Mouse (Mus musculus): ENCODE data around the gene H2-D1. TPM values are rescaled to one million over a fixed set of nuclear protein-coding genes. Genes with fewer than 3 reads are reported as not detected.

Gene H2-D1
- polyA plus RNA-seq, 1 experiment from 2014 or later, result 579 TPM

GRCm38 (mm10) chr17:35242015-35242941 is 20.3 kb upstream of the H2-D1 start:
- under 1% methylated on average over 49 of the region's 55 CpGs for WGBS
- Histone ChIP-seq H3K9ac (replicated peaks; ENCODE audit: low read depth) (peak overlapping the region; percentile 99), H3K27ac (ENCODE audit: low read length) (peak overlapping the region; percentile 100), H3K27me3 (replicated peaks; ENCODE audit: insufficient read depth, low read length) (no peaks in the 10 kb centered on the region), H3K4me3 (ENCODE audit: low read depth, low read length) (peak overlapping the region; percentile 91), H3K4me2 (replicated peaks; ENCODE audit: low read depth, low read length) (peak overlapping the region; percentile 81), H3K9me3 (ENCODE audit: low read length) (no peaks in the 10 kb centered on the region), H3K4me1 (ENCODE audit: insufficient read depth, low read depth, low read length) (peaks cover 21% of the 10 kb centered on the region), H3K36me3 (ENCODE audit: insufficient read depth, low read length) (peaks cover 28% of the 10 kb centered on the region; the same call in 1 of the 2 replicates)
- ATAC-seq, result peak; percentile 43
- DNase-seq (ENCODE audit: low spot score), result peak; percentile 84
- TF ChIP-seq CTCF (IDR thresholded peaks at IDR 0.05) (peak; percentile 45), EP300 (IDR thresholded peaks at IDR 0.05) (no peak)

DNA sequence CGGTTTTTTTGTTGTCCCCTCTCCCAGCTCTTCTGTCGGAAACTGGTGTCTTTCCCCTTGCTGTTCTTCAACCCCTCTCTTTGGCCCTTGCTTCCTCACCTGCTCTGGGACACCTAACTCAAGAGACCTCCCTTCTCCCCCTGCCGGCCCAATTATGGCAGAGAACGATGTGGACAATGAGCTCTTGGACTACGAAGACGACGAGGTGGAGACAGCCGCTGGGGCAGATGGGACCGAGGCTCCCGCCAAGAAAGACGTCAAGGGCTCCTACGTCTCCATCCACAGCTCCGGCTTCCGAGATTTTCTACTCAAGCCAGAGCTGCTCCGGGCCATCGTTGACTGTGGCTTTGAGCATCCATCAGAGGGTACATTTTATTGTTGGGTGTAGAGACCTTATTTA is 19.4 kb upstream of the H2-D1 start:
- Histone ChIP-seq H3K27ac (ENCODE audit: low read length) (peak overlapping the region; percentile 100), H3K4me2 (replicated peaks; ENCODE audit: low read depth, low read length) (peak overlapping the region; percentile 81), H3K27me3 (replicated peaks; ENCODE audit: insufficient read depth, low read length) (no peaks in the 10 kb centered on the region), H3K36me3 (ENCODE audit: insufficient read depth, low read length) (peaks cover 29% of the 10 kb centered on the region; the same call in 1 of the 2 replicates), H3K9me3 (ENCODE audit: low read length) (no peaks in the 10 kb centered on the region), H3K4me3 (ENCODE audit: low read depth, low read length) (peak overlapping the region; percentile 91), H3K4me1 (ENCODE audit: insufficient read depth, low read depth, low read length) (peaks cover 21% of the 10 kb centered on the region), H3K9ac (replicated peaks; ENCODE audit: low read depth) (peak overlapping the region; percentile 99)
- ATAC-seq (no peak), DNase-seq (ENCODE audit: low spot score) (peak; percentile 63)
- 2% methylated on average over 16 of the region's 16 CpGs for WGBS
- TF ChIP-seq EP300 (IDR thresholded peaks at IDR 0.05) (no peak), CTCF (IDR thresholded peaks at IDR 0.05) (peak; percentile 40)

DNA sequence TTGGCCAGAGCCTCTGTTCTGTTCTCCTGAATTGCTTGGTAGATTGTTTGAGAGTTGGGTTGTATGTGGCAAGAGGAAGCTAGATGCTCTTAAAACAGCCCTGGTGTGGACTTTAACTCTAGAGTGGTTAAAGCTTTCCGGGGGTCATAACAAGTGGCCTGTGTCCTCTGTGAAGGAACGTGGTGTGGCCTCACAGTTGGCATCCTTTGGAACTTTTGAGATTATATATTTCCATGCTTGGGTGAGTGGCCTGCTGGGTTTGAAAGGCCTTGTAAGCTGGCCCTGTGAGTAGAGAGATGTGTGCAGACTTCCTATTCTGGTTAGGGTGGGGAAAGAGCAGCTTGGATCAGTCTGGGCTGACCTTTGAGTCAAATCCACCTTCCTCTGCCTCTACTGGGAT is 17.5 kb upstream of the H2-D1 start:
- ATAC-seq (no peak), DNase-seq (ENCODE audit: low spot score) (peak; percentile 65)
- Histone ChIP-seq H3K4me1 (ENCODE audit: insufficient read depth, low read depth, low read length) (peaks cover 21% of the 10 kb centered on the region), H3K9ac (replicated peaks; ENCODE audit: low read depth) (no peak overlapping the region), H3K4me2 (replicated peaks; ENCODE audit: low read depth, low read length) (no peak overlapping the region), H3K36me3 (ENCODE audit: insufficient read depth, low read length) (peaks cover 43% of the 10 kb centered on the region), H3K9me3 (ENCODE audit: low read length) (no peaks in the 10 kb centered on the region), H3K4me3 (ENCODE audit: low read depth, low read length) (no peak overlapping the region), H3K27me3 (replicated peaks; ENCODE audit: insufficient read depth, low read length) (no peaks in the 10 kb centered on the region), H3K27ac (ENCODE audit: low read length) (0 out of 2 replicates have a peak overlapping the region, but pooled peaks have one; percentile 15)
- WGBS, result 31% methylated on average over 2 of the region's 2 CpGs
- TF ChIP-seq EP300 (IDR thresholded peaks at IDR 0.05) (no peak), CTCF (IDR thresholded peaks at IDR 0.05) (no peak)

- H3K9me3 ChIP-seq (ENCODE audit: low read length), result no peaks in the 10 kb centered on the region
- no peak for ATAC-seq
- H3K36me3 ChIP-seq (ENCODE audit: insufficient read depth, low read length), result peaks cover 47% of the 10 kb centered on the region
- DNase-seq (ENCODE audit: low spot score), result peak; percentile 67
- no peak overlapping the region for H3K4me2 ChIP-seq (replicated peaks; ENCODE audit: low read depth, low read length)
- no peak overlapping the region for H3K9ac ChIP-seq (replicated peaks; ENCODE audit: low read depth)
- H3K27ac ChIP-seq (ENCODE audit: low read length), result peak overlapping the region; percentile 47; the same call in 1 of the 2 replicates
- WGBS, result 67% methylated on average over 15 of the region's 15 CpGs
- H3K4me3 ChIP-seq (ENCODE audit: low read depth, low read length), result no peak overlapping the region
- peaks cover 15% of the 10 kb centered on the region for H3K4me1 ChIP-seq (ENCODE audit: insufficient read depth, low read depth, low read length)
- no peak for TF ChIP-seq EP300 (IDR thresholded peaks at IDR 0.05)
- peak; percentile 65 for TF ChIP-seq CTCF (IDR thresholded peaks at IDR 0.05)
- H3K27me3 ChIP-seq (replicated peaks; ENCODE audit: insufficient read depth, low read length), result no peaks in the 10 kb centered on the region
These were observed 16.6 kb upstream of the H2-D1 start for GRCm38 (mm10) chr17:35245731-35246623.

- DNase-seq (ENCODE audit: low spot score) (peak; percentile 44), ATAC-seq (0 out of 2 replicates have a peak, but pooled peaks have one; percentile 18)
- Histone ChIP-seq H3K9ac (replicated peaks; ENCODE audit: low read depth) (no peak overlapping the region), H3K4me2 (replicated peaks; ENCODE audit: low read depth, low read length) (no peak overlapping the region), H3K27ac (ENCODE audit: low read length) (no peak overlapping the region), H3K4me1 (ENCODE audit: insufficient read depth, low read depth, low read length) (peaks cover 14% of the 10 kb centered on the region), H3K36me3 (ENCODE audit: insufficient read depth, low read length) (peaks cover 47% of the 10 kb centered on the region), H3K27me3 (replicated peaks; ENCODE audit: insufficient read depth, low read length) (no peaks in the 10 kb centered on the region), H3K4me3 (ENCODE audit: low read depth, low read length) (no peak overlapping the region), H3K9me3 (ENCODE audit: low read length) (no peaks in the 10 kb centered on the region)
- 54% methylated on average over 6 of the region's 7 CpGs for WGBS
- TF ChIP-seq CTCF (IDR thresholded peaks at IDR 0.05), result no peak
- no peak for TF ChIP-seq EP300 (IDR thresholded peaks at IDR 0.05)
These were observed 15.4 kb upstream of the H2-D1 start for GRCm38 (mm10) chr17:35247144-35247543.

- H3K27ac ChIP-seq (ENCODE audit: low read length), result 0 out of 2 replicates have a peak overlapping the region, but pooled peaks have one; percentile 10
- peaks cover 8% of the 10 kb centered on the region for H3K4me1 ChIP-seq (ENCODE audit: insufficient read depth, low read depth, low read length)
- peaks cover 52% of the 10 kb centered on the region for H3K36me3 ChIP-seq (ENCODE audit: insufficient read depth, low read length)
- H3K9ac ChIP-seq (replicated peaks; ENCODE audit: low read depth), result no peak overlapping the region
- ATAC-seq (no peak), DNase-seq (ENCODE audit: low spot score) (no peak)
- no peak for TF ChIP-seq CTCF (IDR thresholded peaks at IDR 0.05)
- H3K27me3 ChIP-seq (replicated peaks; ENCODE audit: insufficient read depth, low read length), result no peaks in the 10 kb centered on the region
- H3K9me3 ChIP-seq (ENCODE audit: low read length), result no peaks in the 10 kb centered on the region
- 76% methylated on average over 14 of the region's 14 CpGs for WGBS
- no peak overlapping the region for H3K4me3 ChIP-seq (ENCODE audit: low read depth, low read length)
- H3K4me2 ChIP-seq (replicated peaks; ENCODE audit: low read depth, low read length), result no peak overlapping the region
These were observed 13.5 kb upstream of the H2-D1 start for GRCm38 (mm10) chr17:35248986-35249385.
